Mouse (Mus musculus): ENCODE data around the gene 1700029J07Rik.

1700029J07Rik gene

DNA sequence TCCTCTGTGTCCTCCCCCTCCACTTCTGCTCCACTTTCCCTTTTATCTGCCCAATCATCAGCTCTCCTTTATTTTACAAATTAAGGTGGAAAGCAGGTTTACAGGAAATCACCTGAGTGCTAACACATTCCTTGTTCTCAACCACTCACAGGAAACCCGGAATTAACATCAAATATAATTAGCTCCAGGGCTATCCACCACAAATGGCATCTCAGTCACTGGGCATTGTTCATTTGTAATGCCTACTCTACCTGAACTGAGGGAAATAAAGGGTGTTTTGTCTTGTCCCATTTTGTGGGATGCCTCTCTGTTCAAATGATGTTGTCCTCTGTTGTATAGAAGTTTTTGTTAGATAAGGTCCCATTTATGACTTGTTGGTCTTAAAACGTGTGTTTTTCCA, 24.4 kb downstream of the 1700029J07Rik start:
- no peak for DNase-seq (ENCODE audit: low spot score)

DNA sequence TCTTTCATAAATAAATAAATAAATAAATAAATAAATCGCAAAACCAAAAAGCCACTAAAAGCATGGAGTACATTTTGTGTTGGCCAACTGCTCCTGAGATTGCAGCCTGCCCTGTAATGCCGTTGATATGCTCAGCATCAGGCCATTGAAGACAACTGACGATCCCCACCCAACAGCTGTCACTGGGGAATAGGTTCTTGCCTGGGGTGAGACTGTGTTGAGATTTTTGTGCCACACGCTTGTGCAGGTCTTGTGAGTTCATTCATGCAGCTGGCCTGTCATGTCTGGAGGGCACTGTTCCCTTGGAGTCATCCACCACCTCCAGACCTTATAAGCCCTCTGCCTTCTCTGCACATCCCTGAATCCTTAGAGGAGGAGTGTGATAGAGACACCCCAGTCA, 28.8 kb downstream of the 1700029J07Rik start:
- no peak for DNase-seq (ENCODE audit: low spot score)

DNA sequence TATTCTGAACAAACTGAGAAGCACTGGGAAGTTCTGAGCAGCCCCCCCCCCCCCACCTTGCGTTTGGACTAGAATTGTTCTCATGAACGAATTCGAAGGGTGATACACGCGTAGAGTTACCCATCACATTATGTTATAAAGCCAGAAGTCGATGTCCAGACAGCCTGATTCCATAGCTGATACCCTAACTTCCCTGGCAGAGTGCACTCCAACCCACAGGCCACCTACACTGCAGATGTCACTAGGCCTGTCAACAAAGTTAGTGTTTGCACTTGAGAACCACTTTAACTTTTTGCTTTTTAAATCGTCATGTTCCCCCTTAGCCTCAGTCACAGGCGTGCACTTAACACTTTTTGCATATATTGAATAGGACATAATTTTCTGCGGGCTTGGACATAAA, 38.1 kb downstream of the 1700029J07Rik start:
- no peak for DNase-seq (ENCODE audit: low spot score)

DNA sequence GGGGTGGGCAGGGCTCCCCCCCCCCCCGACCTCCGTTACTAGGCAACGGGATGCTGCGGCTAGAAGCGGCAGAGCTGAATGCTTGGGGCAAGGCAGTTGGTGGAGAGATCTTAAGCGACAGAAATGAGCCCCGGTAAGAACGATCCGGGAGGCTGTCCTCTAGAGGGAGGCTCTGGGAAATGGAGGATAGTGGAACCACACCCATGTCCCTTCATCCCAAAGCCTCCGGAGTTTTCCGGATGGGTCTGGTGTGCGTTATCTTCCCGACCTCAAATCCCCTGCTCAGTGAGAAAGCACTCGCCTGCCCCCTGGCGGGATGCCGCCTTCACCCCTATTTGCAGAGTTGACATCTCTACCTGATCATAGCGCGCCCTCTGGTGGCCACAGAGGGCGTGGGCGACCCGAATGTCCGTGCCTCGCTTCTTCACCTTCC, 40.5 kb downstream of the 1700029J07Rik start, which contains the start of gene Ccdc110:
Gene Ccdc110 (plus strand): TSS at position 38 of the 433 bp plus-strand sequence.
- DNase-seq (ENCODE audit: low spot score): peak; percentile 95

DNA sequence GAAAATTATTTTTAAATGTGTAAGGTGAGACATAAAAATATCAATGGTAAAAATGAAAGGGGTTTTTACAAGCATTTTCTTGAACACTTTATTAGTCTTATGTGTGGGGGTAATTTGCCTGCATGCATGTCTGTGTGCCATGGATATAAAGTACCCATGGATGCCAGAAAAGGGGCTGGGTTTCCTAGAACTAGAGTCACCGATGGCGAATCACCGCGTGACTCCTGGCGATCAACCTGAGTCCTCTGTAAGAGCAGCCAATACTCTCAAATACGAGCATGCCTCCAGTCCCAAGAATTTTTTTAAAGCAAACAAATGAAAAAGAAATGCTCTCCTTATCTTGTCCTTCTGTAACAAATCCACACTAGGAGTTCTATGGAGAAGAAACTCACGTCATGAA, 52.9 kb downstream of the 1700029J07Rik start:
- no peak for DNase-seq (ENCODE audit: low spot score)

DNA sequence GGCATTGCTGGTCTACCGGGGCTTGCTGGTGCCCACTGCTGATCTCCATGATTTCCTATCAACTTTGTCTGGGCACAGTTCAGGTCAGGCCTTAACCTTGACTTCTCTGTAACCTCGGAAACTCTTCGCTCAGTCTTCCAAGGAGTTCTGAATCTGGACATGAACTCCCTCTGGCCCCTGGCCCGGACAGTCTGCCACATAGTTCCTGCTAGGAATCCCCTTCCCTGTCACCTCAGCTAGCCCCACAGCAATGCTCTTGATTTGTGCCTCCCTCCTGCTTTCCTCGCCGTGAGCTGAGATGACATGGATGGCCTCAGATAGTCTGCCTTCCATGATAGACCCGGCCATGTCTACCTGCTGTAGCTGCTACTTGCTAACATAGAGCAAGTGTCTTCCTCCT, 54.7 kb downstream of the 1700029J07Rik start:
- no peak for DNase-seq (ENCODE audit: low spot score)

DNA sequence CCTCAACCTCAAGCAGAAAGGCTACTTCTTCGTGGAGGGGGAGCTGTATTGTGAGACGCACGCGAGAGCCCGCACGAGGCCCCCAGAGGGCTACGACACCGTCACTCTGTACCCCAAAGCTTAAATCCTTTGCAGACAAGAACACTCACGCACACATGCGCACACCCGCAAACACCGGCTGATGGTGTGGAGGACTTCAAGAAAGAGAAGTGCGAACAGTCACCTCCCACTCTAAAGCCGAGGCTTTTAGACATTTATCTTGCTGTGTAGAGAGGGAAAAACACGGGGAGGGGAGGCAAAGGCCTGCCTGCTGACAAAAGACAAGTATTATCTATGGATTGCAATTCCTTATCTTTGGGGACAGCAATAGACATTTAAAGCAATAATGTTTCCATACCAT, 56.2 kb downstream of the 1700029J07Rik start:
- no peak for DNase-seq (ENCODE audit: low spot score)

DNA sequence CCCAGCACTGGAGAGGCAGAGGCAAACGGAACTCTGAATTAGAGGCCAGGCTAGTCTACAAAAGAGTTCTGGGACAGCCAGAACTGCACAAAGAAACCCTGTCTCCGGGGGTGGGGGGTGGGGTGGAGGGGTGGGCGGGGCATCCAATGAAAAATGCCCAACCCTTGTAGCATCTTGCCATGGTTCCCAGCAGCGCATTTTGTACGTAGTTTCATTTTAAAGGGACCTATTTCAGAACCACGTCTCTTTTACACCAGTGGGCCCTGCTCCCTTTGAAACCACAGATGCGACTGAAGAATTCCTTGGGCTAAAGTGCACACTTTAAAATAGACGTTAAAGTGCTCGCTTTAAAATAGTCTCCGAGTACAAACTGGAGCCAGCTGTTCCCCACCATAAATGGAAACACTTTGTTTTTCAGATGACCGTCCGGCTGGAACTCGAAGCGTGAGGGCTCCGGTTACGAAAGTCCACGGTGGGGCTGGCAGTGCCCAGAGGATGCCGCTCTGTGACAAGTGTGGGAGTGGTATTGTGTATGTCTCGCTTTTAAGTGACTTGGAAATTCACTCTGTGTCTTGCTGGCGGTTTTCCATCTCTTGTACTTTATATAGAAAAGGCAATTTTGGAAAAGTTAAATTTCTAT, 57.9 kb downstream of the 1700029J07Rik start:
- no peak for DNase-seq (ENCODE audit: low spot score)

DNA sequence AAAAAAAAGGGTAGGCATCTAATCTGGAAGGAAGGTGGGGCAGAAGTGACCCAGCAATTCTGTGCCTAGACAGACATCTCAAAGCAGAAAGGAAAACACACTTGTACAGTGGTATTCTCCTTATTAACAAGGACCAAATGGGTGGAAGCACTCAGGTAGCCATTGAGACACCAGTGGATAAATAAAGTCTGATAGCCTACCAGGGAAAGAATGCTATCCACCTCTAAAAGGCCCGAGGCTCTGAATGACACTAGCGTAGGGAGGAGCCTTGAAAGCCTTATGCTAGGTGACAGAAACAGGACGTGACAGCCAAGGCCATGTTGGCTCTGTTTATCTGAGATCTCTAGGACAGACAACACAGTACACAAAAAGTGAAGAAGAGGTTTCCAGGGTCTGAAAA, 58.6 kb downstream of the 1700029J07Rik start:
- no peak for DNase-seq (ENCODE audit: low spot score)

DNA sequence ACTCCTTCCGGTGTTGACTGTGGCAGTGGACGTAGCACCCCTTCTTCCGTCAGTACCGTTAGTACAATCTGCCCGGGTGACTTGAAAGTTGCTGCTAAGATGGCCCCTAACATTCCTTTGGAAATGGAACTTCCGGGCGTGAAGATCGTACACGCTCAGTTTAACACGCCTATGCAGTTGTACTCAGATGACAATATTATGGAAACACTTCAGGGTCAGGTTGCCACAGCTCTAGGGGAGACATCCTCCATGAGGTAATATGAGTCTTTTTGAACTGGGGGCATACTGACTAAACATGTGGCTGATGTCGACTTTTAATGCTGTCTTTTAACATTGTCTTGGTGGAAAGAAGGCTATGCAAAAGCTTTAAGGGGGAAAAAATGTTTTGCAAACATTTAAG, 61.3 kb downstream of the 1700029J07Rik start:
- no peak for DNase-seq (ENCODE audit: low spot score)

DNA sequence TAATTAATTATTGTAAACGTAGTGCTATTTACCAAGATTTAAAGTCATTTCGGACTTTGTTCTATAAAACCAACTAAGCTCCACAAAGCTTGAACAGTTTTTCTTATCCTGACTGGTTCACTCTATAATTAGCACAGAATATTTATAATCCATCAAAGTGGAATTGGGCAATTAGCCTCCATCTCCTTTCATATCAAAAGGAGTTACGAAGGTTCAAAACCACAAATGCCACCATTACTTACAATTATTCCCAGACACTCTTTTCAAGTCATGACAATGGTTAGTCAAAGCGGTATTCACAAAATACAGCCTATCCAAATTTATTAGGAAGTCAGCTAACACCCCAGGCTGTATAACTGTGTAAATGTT, 68.8 kb downstream of the 1700029J07Rik start:
- no peak for DNase-seq (ENCODE audit: low spot score)

DNA sequence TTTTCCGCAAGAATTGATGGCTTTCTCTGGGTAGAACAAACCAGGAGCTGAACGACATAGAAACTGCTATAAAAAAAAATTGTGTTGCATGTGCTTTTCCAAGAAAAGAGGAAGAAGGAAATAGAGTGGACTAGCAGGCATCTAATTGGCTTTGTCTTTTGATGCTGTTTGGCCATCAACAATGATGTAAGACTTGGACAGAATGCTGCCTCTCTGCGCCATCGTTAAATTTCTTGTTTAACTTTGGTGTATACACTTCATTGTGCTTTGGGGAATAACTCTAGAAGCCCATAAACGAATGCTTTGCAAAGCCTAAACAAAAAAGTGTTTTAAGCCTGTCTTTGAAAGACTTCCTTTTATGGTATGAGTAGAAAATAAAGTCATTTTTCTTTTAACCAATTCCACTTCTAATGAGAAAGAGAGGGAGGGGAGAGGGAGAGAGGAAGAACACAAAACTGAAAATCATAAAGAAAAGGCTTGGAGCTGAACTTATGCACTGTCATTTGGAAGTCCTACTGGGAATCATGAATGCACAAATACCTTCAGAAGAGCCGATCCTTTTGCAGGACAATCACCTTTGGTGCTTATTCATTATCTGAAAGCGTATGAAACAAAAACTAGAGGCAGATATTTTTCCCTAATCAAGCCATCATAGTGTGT, 69.3 kb downstream of the 1700029J07Rik start:
- DNase-seq (ENCODE audit: low spot score): no peak

DNA sequence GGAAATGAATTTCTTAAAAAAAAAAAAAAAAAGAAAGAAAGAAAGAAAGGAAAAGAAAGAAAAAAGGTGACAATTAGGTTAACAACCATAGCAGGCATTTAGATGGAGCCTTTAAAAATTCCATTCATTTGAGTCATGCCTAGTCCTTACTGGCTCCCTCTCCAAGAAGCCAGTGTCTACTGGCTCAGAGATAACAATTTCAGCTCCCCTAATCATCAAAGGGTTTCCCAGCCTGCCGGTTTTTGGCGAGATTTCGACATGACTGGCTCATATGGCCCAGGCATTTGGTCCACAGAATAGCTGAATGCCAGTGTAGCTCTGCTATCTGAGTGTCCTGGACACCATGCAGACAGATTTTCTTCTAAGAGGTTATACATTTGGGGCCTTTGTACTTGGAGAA, 71.4 kb downstream of the 1700029J07Rik start:
- DNase-seq (ENCODE audit: low spot score): peak; percentile 9

All from embryo, embryonic 10 days (tissue).